Mouse (Mus musculus) liver, postnatal 0 days (tissue): ENCODE results near the gene Ovca2.
A peak's percentile ranks its signal among the peaks of the same experiment; 100 is the strongest.

ENCODE experiments used
- CTCF ChIP-seq: sonication (generic); IDR thresholded peaks from 2 replicates; pipeline ENCODE4 v1.5.1; 2016; ENCODE audit warnings: antibody characterized with exemption, low read depth
- EP300 ChIP-seq: IDR thresholded peaks from 2 replicates; pipeline ENCODE4 v1.6.1; 2016; ENCODE audit warnings: antibody characterized with exemption, low read depth, mild to moderate bottlenecking

- TF ChIP-seq CTCF (peak; percentile 90), EP300 (no peak)
Measured at GRCm38 (mm10) chr11:75165441-75166192, 13.0 kb downstream of the Ovca2 start.
